Mouse (Mus musculus) liver, adult 2 months (tissue): Measurements from ENCODE around the gene Xcr1. TPM values are rescaled to one million over a fixed set of nuclear protein-coding genes. Genes with fewer than 3 reads are reported as not detected.

Source experiments
- DNase-seq: peaks from one replicate; pipeline ENCODE4 v3.0.0-alpha.2; 2011; ENCODE audit warnings: low read depth, low spot score; ENCODE audit errors: extremely low read depth
- H3K27ac ChIP-seq: fragments of 200-500 bp; replicated peaks from 2 replicates; pipeline ENCODE4 v1.5.1; 2012; ENCODE audit warnings: low read depth, mild to moderate bottlenecking, control low read depth, inconsistent platforms, low read length; ENCODE audit not compliant: insufficient read depth
- H3K27me3 ChIP-seq: fragments of 200-500 bp; 2 replicates; pipeline ENCODE4 v1.6.1; 2012; ENCODE audit warnings: mild to moderate bottlenecking, moderate library complexity, low read length, inconsistent platforms; ENCODE audit not compliant: control insufficient read depth, insufficient read depth
- H3K36me3 ChIP-seq: fragments of 200-500 bp; 2 replicates; pipeline ENCODE4 v1.6.1; 2012; ENCODE audit warnings: low read length, inconsistent platforms; ENCODE audit not compliant: control insufficient read depth, insufficient read depth
- H3K4me1 ChIP-seq: fragments of 200-500 bp; 2 replicates; pipeline ENCODE4 v1.6.1; 2011; ENCODE audit warnings: low read length; ENCODE audit not compliant: control insufficient read depth, insufficient read depth
- H3K4me3 ChIP-seq: fragments of 200-500 bp; 2 replicates; pipeline ENCODE4 v1.5.1; 2011; ENCODE audit warnings: low read depth, mild to moderate bottlenecking, control low read depth, low read length, moderate library complexity; ENCODE audit not compliant: insufficient read depth
- H3K79me2 ChIP-seq: fragments of 200-500 bp; 2 replicates; pipeline ENCODE4 v1.6.1; 2012; ENCODE audit warnings: inconsistent platforms, mild to moderate bottlenecking, low read length, moderate library complexity; ENCODE audit not compliant: control insufficient read depth, insufficient read depth
- H3K9ac ChIP-seq: fragments of 200-500 bp; 2 replicates; pipeline ENCODE4 v1.6.1; 2012; ENCODE audit warnings: low read depth, mild to moderate bottlenecking, control low read depth, inconsistent platforms, low read length
- CTCF ChIP-seq: fragments of 200-500 bp; IDR thresholded peaks from 2 replicates; pipeline ENCODE4 v1.5.1; 2011; ENCODE audit warnings: low read depth, low read length, control low read depth
- POLR2A ChIP-seq: fragments of 200-500 bp; IDR thresholded peaks from 2 replicates; pipeline ENCODE4 v1.6.1; 2011; ENCODE audit warnings: low read length, control low read depth; ENCODE audit not compliant: insufficient read depth; ENCODE audit errors: extremely low read depth
- WGBS: fragments of 180-500 bp; shearing (Covaris S2); methylation state at CpG from one replicate; pipeline ENCODE4 v1.1.7; 2018; 5-methylcytosine and 5-hydroxymethylcytosine counted together
- polyA plus RNA-seq: library from polyadenylated mRNA; depleted of rRNA; stranded (reverse); fragments of >200 nt; gene quantifications from 2 replicates; pipeline ENCODE4 v1.2.3, GENCODE M21; 2012
- total RNA-seq: library from RNA; depleted of rRNA; stranded (reverse); fragments of >200 nt; gene quantifications from 2 replicates; pipeline ENCODE4 v1.2.3, GENCODE M21; 2014

Gene Xcr1
- total and polyA plus RNA-seq, 2 experiments: 0.18 to 0.22 TPM

DNA sequence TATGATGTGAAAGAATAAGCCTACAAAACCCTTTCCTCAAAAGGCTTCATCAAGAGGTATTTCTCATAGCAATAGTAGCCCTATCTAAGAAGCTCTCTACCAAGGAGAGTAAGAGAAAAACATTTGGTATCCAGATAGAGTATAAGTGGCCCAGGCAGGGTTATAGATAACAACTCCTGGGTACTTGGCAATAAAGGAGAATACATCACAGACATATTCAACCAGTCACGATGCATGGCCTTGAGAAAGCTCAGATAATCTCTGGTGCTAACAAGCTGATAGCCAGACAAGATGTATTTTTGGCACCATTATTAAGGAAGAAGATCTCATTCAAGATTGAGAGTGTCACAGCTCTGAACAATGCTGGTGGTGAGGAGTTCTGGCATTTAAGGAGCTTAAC is 15.3 kb downstream of the Xcr1 start:
- H3K27ac ChIP-seq: no peak overlapping the region
- WGBS: 67% methylated on average over 1 of the region's 1 CpGs
- H3K9ac ChIP-seq: no peak overlapping the region
- H3K36me3 ChIP-seq: peaks cover 20% of the 10 kb centered on the region
- H3K4me3 ChIP-seq: no peak overlapping the region
- peaks cover 8% of the 10 kb centered on the region for H3K4me1 ChIP-seq
- H3K27me3 ChIP-seq: no peaks in the 10 kb centered on the region
- TF ChIP-seq CTCF (no peak), POLR2A (no peak)
- H3K79me2 ChIP-seq: peaks cover 16% of the 10 kb centered on the region; the same call in 1 of the 2 replicates
- DNase-seq: no peak

- WGBS: 61% methylated on average over 3 of the region's 3 CpGs
- peaks cover 33% of the 10 kb centered on the region for H3K36me3 ChIP-seq
- TF ChIP-seq CTCF: no peak
- no peak for TF ChIP-seq POLR2A
- peaks cover 5% of the 10 kb centered on the region for H3K4me1 ChIP-seq
- no peak overlapping the region for H3K4me3 ChIP-seq
- H3K79me2 ChIP-seq: peaks cover 15% of the 10 kb centered on the region; the same call in 1 of the 2 replicates
- H3K9ac ChIP-seq: no peak overlapping the region
- no peak for DNase-seq
- no peak overlapping the region for H3K27ac ChIP-seq
- no peaks in the 10 kb centered on the region for H3K27me3 ChIP-seq
Measured at GRCm38 (mm10) chr9:123845120-123845519, 16.7 kb downstream of the Xcr1 start.

GRCm38 (mm10) chr9:123844468-123844867 is 17.4 kb downstream of the Xcr1 start:
- no peaks in the 10 kb centered on the region for H3K4me1 ChIP-seq
- H3K27me3 ChIP-seq: no peaks in the 10 kb centered on the region
- H3K4me3 ChIP-seq: no peak overlapping the region
- H3K27ac ChIP-seq: no peak overlapping the region
- no peak for DNase-seq
- H3K36me3 ChIP-seq: peaks cover 39% of the 10 kb centered on the region
- 84% methylated on average over 3 of the region's 3 CpGs for WGBS
- TF ChIP-seq CTCF (no peak), POLR2A (no peak)
- H3K9ac ChIP-seq: no peak overlapping the region
- H3K79me2 ChIP-seq: peaks cover 10% of the 10 kb centered on the region; the same call in 1 of the 2 replicates

DNA sequence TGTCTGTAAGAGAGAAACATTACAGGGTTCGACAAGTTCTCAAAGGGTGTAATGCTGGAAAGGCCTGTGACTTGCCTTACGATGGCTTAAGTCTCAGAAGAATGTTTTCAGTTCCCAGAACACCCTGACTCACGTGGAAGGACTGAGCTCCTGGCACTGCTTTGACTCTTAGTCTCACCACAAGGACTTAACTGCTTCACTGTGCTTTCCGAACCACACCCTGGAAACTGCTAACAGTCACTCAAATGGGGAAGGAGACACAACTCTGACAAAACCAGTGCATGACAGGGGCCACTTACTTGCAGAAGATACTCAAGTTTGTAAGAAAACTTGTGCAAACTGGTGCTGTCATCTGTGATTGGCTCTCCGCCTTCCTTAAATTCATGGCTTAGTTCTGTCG is 21.6 kb downstream of the Xcr1 start:
- Histone ChIP-seq H3K27ac (no peak overlapping the region), H3K4me3 (no peak overlapping the region), H3K9ac (no peak overlapping the region), H3K4me1 (no peaks in the 10 kb centered on the region), H3K79me2 (no peaks in the 10 kb centered on the region), H3K27me3 (no peaks in the 10 kb centered on the region), H3K36me3 (peaks cover 77% of the 10 kb centered on the region)
- TF ChIP-seq POLR2A (no peak), CTCF (no peak)
- 89% methylated on average over 6 of the region's 6 CpGs for WGBS
- DNase-seq: no peak

- Histone ChIP-seq H3K27me3 (no peaks in the 10 kb centered on the region), H3K9ac (no peak overlapping the region), H3K36me3 (peaks cover 84% of the 10 kb centered on the region), H3K4me1 (no peaks in the 10 kb centered on the region), H3K79me2 (no peaks in the 10 kb centered on the region), H3K4me3 (no peak overlapping the region), H3K27ac (no peak overlapping the region)
- 93% methylated on average over 3 of the region's 3 CpGs for WGBS
- no peak for DNase-seq
- TF ChIP-seq POLR2A (no peak), CTCF (no peak)
Measured at GRCm38 (mm10) chr9:123835851-123836250, 26.0 kb downstream of the Xcr1 start.

- 97% methylated on average over 4 of the region's 4 CpGs for WGBS
Measured at GRCm38 (mm10) chr9:123828916-123829315, 32.9 kb downstream of the Xcr1 start.

More at GRCm38 (mm10) chr9:123828916-123829315, 32.9 kb downstream of the Xcr1 start:
- Histone ChIP-seq H3K4me3 (no peak overlapping the region), H3K4me1 (no peaks in the 10 kb centered on the region), H3K79me2 (no peaks in the 10 kb centered on the region), H3K36me3 (peaks cover 79% of the 10 kb centered on the region), H3K27ac (no peak overlapping the region), H3K27me3 (no peaks in the 10 kb centered on the region), H3K9ac (no peak overlapping the region)
- no peak for DNase-seq
- TF ChIP-seq CTCF (no peak), POLR2A (no peak)
